ENCODE assay signal across 10 mouse cellular contexts in the genomic region with DNA sequence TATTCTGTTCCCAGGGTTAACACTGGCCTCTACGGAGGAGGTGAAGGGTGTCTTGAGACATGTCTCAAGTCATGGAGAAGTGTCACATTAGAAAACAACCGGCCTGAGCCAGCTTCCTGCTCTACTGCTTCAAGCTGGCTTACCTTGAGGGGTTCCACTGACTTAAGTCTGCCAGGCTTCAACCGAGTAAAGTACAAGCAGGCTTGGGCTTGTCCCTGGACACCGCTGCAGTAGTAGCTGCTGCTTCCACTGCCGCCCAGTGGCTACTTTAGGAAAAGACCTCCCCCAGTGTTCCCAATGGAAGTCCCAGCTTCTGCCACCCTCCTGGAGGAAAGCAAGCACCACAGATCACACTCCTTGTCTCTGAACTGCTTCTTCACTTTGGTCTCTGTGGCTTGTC. TPM values are rescaled to one million over a fixed set of nuclear protein-coding genes. Genes with fewer than 3 reads are reported as not detected.
A peak's percentile ranks its signal among the peaks of the same experiment; 100 is the strongest.
DNase-seq lines count a peak whose midpoint lies in the region; ATAC-seq and TF ChIP-seq lines count a peak whose summit lies in the region.
"Had no signal": no experiment of that assay in that cellular context is flagged by ENCODE, and none has a peak within 500 bp of the region (broad histone marks: within the 10 kb centered on the region; RNA-seq: fewer than 3 reads in every experiment).

No protein-coding gene starts in this region.

- no peaks in the 10 kb centered on the region for H3K9me3 ChIP-seq in hindbrain, embryonic 10.5 days
- H3K9me3 ChIP-seq in hindbrain, embryonic 13.5 days, result no peaks in the 10 kb centered on the region
- no peaks in the 10 kb centered on the region for H3K9me3 ChIP-seq in liver, embryonic 14.5 days (ENCODE audit: control insufficient read depth, low read length)
- H3K9me3 ChIP-seq: limb, embryonic 13.5 days; stomach, embryonic 15.5 days had no signal

- TF ChIP-seq POLR2A in small intestine, adult 2 months (IDR thresholded peaks at IDR 0.05; ENCODE audit: low read depth, low read length), result no peak

- TF ChIP-seq CTCF in liver, embryonic 14.5 days (IDR thresholded peaks at IDR 0.05; ENCODE audit: low read depth), result peak; percentile 54
- TF ChIP-seq CTCF in small intestine, adult 2 months (IDR thresholded peaks at IDR 0.05; ENCODE audit: extremely low read depth, insufficient read length, insufficient replicate concordance, low read depth, low read length), result peak; percentile 28; the same call in 1 of the 2 replicates

- no peak for ATAC-seq in hindbrain, embryonic 13.5 days (ENCODE audit: low FRiP score)
- no peak for ATAC-seq in liver, embryonic 14.5 days (ENCODE audit: insufficient read depth)

- H3K4me1 ChIP-seq in hindbrain, embryonic 10.5 days (replicated peaks), result no peaks in the 10 kb centered on the region
- no peaks in the 10 kb centered on the region for H3K4me1 ChIP-seq in hindbrain, embryonic 13.5 days (replicated peaks)
- H3K4me1 ChIP-seq in liver, embryonic 14.5 days (replicated peaks; ENCODE audit: control insufficient read depth in 2 of 2, insufficient read depth in 2 of 2, low read length in 1 of 2), result no peaks in the 10 kb centered on the region
- H3K4me1 ChIP-seq in small intestine, adult 2 months (ENCODE audit: control insufficient read depth, insufficient read depth, insufficient read length, low read length), result no peaks in the 10 kb centered on the region
- H3K4me1 ChIP-seq: limb, embryonic 13.5 days; stomach, embryonic 15.5 days had no signal

- H3K4me2 ChIP-seq in hindbrain, embryonic 13.5 days, result no peak overlapping the region
- no peak overlapping the region for H3K4me2 ChIP-seq in liver, embryonic 14.5 days (ENCODE audit: low read depth)
- H3K4me2 ChIP-seq: limb, embryonic 13.5 days; stomach, embryonic 15.5 days had no signal

- TF ChIP-seq EP300 in liver, embryonic 14.5 days (IDR thresholded peaks at IDR 0.05; ENCODE audit: low read depth), result no peak

- H3K9ac ChIP-seq in hindbrain, embryonic 13.5 days, result no peak overlapping the region
- H3K9ac ChIP-seq in liver, embryonic 14.5 days (replicated peaks), result no peak overlapping the region
- H3K9ac ChIP-seq: limb, embryonic 13.5 days; stomach, embryonic 15.5 days had no signal

- DNase-seq in hindbrain, embryonic 10.5 days (ENCODE audit: low spot score), result peak; percentile 30
- peak; percentile 58 for DNase-seq in NIH3T3 (ENCODE audit: low read depth)
- DNase-seq in fat pad, adult 2 months (ENCODE audit: extremely low read depth, low read depth, low spot score), result peak; percentile 74
- peak; percentile 41 to 59 for DNase-seq in kidney, adult 8-10 months
- DNase-seq in liver, embryonic 14.5 days (ENCODE audit: low read depth in 3 of 3, low spot score in 3 of 3), result no peak
- no peak for DNase-seq in spleen, postnatal 4 days (ENCODE audit: low spot score in 2 of 2)

- WGBS in hindbrain, embryonic 10.5 days, result 29% methylated on average over 5 of the region's 5 CpGs
- 30% methylated on average over 5 of the region's 5 CpGs for WGBS in hindbrain, embryonic 13.5 days
- WGBS in liver, embryonic 14.5 days (ENCODE audit: insufficient replicate concordance), result 25% methylated on average over 5 of the region's 5 CpGs
- 30% methylated on average over 5 of the region's 5 CpGs for WGBS in small intestine, adult 2 months

- no peak overlapping the region for H3K27ac ChIP-seq in hindbrain, embryonic 10.5 days
- no peak overlapping the region for H3K27ac ChIP-seq in hindbrain, embryonic 13.5 days
- H3K27ac ChIP-seq in liver, embryonic 14.5 days, result no peak overlapping the region
- H3K27ac ChIP-seq in small intestine, adult 2 months (ENCODE audit: insufficient read depth, low read depth, low read length), result no peak overlapping the region
- H3K27ac ChIP-seq: limb, embryonic 13.5 days; stomach, embryonic 15.5 days had no signal

- peaks cover 69% of the 10 kb centered on the region for H3K27me3 ChIP-seq in hindbrain, embryonic 10.5 days (ENCODE audit: insufficient read depth, poor library complexity, severe bottlenecking)
- H3K27me3 ChIP-seq in hindbrain, embryonic 13.5 days, result peaks cover 14% of the 10 kb centered on the region; the same call in 1 of the 2 replicates
- no peaks in the 10 kb centered on the region; the same call in 1 of the 2 replicates for H3K27me3 ChIP-seq in liver, embryonic 14.5 days (ENCODE audit: control insufficient read depth, insufficient read depth, low read length)
- no peaks in the 10 kb centered on the region for H3K27me3 ChIP-seq in small intestine, adult 2 months (ENCODE audit: control insufficient read depth, insufficient read depth, low read length)

- no peak overlapping the region for H3K4me3 ChIP-seq in hindbrain, embryonic 10.5 days
- no peak overlapping the region for H3K4me3 ChIP-seq in hindbrain, embryonic 13.5 days
- no peak overlapping the region for H3K4me3 ChIP-seq in liver, embryonic 14.5 days (ENCODE audit: insufficient read depth in 1 of 2, low read depth in 2 of 2, low read length in 2 of 2)
- no peak overlapping the region for H3K4me3 ChIP-seq in small intestine, adult 2 months (ENCODE audit: low read depth, low read length)
- H3K4me3 ChIP-seq: limb, embryonic 13.5 days; stomach, embryonic 15.5 days had no signal

- no peaks in the 10 kb centered on the region for H3K36me3 ChIP-seq in hindbrain, embryonic 10.5 days
- no peaks in the 10 kb centered on the region for H3K36me3 ChIP-seq in hindbrain, embryonic 13.5 days
- H3K36me3 ChIP-seq in liver, embryonic 14.5 days (replicated peaks; ENCODE audit: control insufficient read depth, insufficient read depth, low read depth), result no peaks in the 10 kb centered on the region
- no peaks in the 10 kb centered on the region for H3K36me3 ChIP-seq in small intestine, adult 2 months (ENCODE audit: control insufficient read depth, insufficient read depth, low read length)
- H3K36me3 ChIP-seq: limb, embryonic 13.5 days; stomach, embryonic 15.5 days had no signal

RNA-seq across cellular contexts. Expression of a gene that starts 2.8 kb away (rescaled TPM):
- polyA plus RNA-seq in hindbrain, embryonic 10.5 days (2016; fragmentation: Nextera tagmentation; extraction: Ambion mirVana), result not detected in 2 replicates
- polyA plus RNA-seq in hindbrain, embryonic 13.5 days (2015; fragmentation: Nextera tagmentation; extraction: Ambion mirVana), result not detected in 2 replicates
- 0.18 and 0.24 TPM in 2 replicates for polyA plus RNA-seq in liver, embryonic 14.5 days (2012; rRNA removed)
- polyA plus RNA-seq in liver, embryonic 14.5 days (2014; fragmentation: Nextera tagmentation; extraction: Ambion mirVana), result 0.32 and 0.35 TPM in 2 replicates
- polyA plus RNA-seq in small intestine, adult 2 months (2012; rRNA removed), result 7.6 TPM in 1 of 2 replicates, not detected in the other
- polyA plus RNA-seq: limb, embryonic 13.5 days had no signal

RNA-seq across cellular contexts. Expression of a gene that starts 7.9 kb away (rescaled TPM):
- not detected in 2 replicates for polyA plus RNA-seq in hindbrain, embryonic 10.5 days (2016; fragmentation: Nextera tagmentation; extraction: Ambion mirVana)
- 0.25 and 0.73 TPM in 2 replicates for polyA plus RNA-seq in hindbrain, embryonic 13.5 days (2015; fragmentation: Nextera tagmentation; extraction: Ambion mirVana)
- polyA plus RNA-seq in liver, embryonic 14.5 days (2012; rRNA removed), result not detected in 2 replicates
- polyA plus RNA-seq in liver, embryonic 14.5 days (2014; fragmentation: Nextera tagmentation; extraction: Ambion mirVana), result not detected in 2 replicates
- not detected in 2 replicates for polyA plus RNA-seq in small intestine, adult 2 months (2012; rRNA removed)
- polyA plus RNA-seq: limb, embryonic 13.5 days; stomach, embryonic 15.5 days had no signal

RNA-seq across cellular contexts. Expression of a gene that starts 25.4 kb away (rescaled TPM):
- polyA plus RNA-seq in hindbrain, embryonic 10.5 days (2016; fragmentation: Nextera tagmentation; extraction: Ambion mirVana), result not detected in 2 replicates
- not detected in 2 replicates for polyA plus RNA-seq in hindbrain, embryonic 13.5 days (2015; fragmentation: Nextera tagmentation; extraction: Ambion mirVana)
- polyA plus RNA-seq in liver, embryonic 14.5 days (2012; rRNA removed), result 0.03 TPM in 1 of 2 replicates, not detected in the other
- polyA plus RNA-seq in liver, embryonic 14.5 days (2014; fragmentation: Nextera tagmentation; extraction: Ambion mirVana), result 0.09 TPM in 1 of 2 replicates, not detected in the other
- polyA plus RNA-seq in small intestine, adult 2 months (2012; rRNA removed), result not detected in 2 replicates
- polyA plus RNA-seq: limb, embryonic 13.5 days; stomach, embryonic 15.5 days had no signal

RNA-seq across cellular contexts. Expression of a gene that starts 28.1 kb away (rescaled TPM):
- 32.2 and 39.0 TPM in 2 replicates for polyA plus RNA-seq in hindbrain, embryonic 10.5 days (2016; fragmentation: Nextera tagmentation; extraction: Ambion mirVana)
- polyA plus RNA-seq in hindbrain, embryonic 13.5 days (2015; fragmentation: Nextera tagmentation; extraction: Ambion mirVana), result 6.5 and 7.1 TPM in 2 replicates
- polyA plus RNA-seq in liver, embryonic 14.5 days (2012; rRNA removed), result 7.1 and 14.6 TPM in 2 replicates
- 23.5 and 24.7 TPM in 2 replicates for polyA plus RNA-seq in liver, embryonic 14.5 days (2014; fragmentation: Nextera tagmentation; extraction: Ambion mirVana)
- 0.61 and 1.2 TPM in 2 replicates for polyA plus RNA-seq in small intestine, adult 2 months (2012; rRNA removed)

RNA-seq across cellular contexts. Expression of a gene that starts 28.9 kb away (rescaled TPM):
- 134 and 146 TPM in 2 replicates for polyA plus RNA-seq in hindbrain, embryonic 10.5 days (2016; fragmentation: Nextera tagmentation; extraction: Ambion mirVana)
- 118 and 122 TPM in 2 replicates for polyA plus RNA-seq in hindbrain, embryonic 13.5 days (2015; fragmentation: Nextera tagmentation; extraction: Ambion mirVana)
- 19.3 and 27.1 TPM in 2 replicates for polyA plus RNA-seq in liver, embryonic 14.5 days (2012; rRNA removed)
- 67.2 and 70.0 TPM in 2 replicates for polyA plus RNA-seq in liver, embryonic 14.5 days (2014; fragmentation: Nextera tagmentation; extraction: Ambion mirVana)
- polyA plus RNA-seq in small intestine, adult 2 months (2012; rRNA removed), result 7.6 and 10.7 TPM in 2 replicates

Comparison
In these comparisons a context has a peak if more than half of its experiments do, and no peak if none do; other contexts are left out.
1. DNase-seq: peak in hindbrain, embryonic 10.5 days (single experiment), NIH3T3 (single experiment), fat pad, adult 2 months (single experiment) and kidney, adult 8-10 months (2 of 2); none in liver, embryonic 14.5 days (0 of 3) and spleen, postnatal 4 days (0 of 2).